Mouse (Mus musculus) spleen, postnatal 10 days (tissue): Measurements from ENCODE around the gene Stub1.

Experiments
- DNase-seq, 2 experiments: peaks; one replicate each; pipeline ENCODE4 v3.0.0; 2021 to 2022; ENCODE audit warnings: low spot score in 2 of 2

Gene Stub1

GRCm38 (mm10) chr17:25837076-25837410 lies 3.8 kb upstream of the Stub1 start, which contains the start of gene Rhbdl1:
TSS of gene Rhbdl1 (minus strand) at chr17:25837295.
- peak in 1 of 2 experiments; percentile 62 for DNase-seq

DNA sequence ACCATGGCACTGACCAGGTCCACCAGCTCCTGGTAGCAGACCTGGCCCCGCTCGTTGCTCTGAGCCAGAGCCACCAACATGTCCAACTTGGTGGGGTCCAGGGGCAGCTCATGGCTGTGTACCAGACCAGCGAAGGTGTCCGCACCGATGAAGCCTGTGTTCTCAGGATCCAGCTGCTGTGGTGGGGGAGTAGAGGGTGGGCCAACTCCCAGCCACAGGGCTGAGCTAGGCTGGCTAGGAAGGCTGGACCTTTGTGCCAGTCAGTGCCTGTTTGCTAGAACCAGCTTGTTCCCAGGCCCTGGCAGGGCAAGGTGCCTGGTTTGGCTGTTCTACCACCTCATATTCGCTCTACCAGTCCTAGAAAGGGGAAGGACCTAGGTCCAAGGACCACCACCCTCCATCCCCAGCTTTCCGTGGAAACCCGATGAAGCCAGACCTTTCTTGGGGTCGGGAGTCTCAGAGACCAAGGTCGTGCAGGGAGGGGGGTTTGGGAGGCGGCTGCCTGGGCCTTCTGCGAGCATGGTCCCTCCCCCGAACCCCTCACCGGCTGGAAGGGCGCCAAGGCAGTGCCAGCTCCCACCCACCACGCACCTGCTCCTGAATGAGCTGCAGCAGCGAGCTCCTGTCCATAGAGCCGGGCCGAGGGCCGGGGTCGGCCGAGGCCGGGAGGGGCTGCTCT lies 3.3 kb upstream of the Stub1 start:
- no peak for DNase-seq

DNA sequence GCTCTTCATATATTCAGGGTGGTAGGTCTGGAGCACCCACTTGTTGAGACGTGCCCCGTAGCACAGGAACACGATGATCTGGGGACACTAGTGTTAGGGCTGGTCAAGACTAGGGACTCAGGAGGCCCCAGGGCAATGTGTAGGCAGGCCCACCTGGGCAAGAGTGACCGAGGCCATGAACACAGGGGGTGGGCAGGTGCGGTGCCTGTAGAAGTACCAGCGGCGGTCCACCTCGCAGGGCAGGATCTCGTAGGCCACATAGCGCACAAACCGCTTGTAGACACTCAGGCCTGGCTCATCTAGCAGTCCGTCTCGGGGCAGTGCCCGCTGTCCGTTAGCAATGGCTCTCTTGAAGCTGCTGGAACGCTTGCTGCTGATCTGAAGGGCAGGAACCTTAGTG lies 2.6 kb upstream of the Stub1 start:
- DNase-seq = no peak

DNA sequence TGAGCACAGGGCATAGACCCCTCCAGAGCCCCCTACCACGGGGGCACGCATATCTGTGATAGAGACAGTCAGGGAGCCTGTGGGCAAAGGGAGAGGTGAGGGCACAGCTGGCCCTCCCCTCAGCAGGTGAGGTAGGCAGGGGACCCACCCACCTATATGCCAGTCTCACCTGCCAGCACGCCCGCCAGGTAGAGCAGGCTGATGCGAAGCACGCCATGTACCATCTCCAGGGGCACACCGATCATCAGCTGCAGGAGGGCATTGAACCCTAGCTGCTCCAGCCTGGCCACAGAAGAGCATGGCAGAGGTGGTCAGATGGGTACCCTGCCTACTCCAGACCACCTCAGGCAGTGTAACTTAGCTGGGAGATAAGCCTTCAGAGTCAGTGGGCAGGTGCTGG lies 2.1 kb upstream of the Stub1 start:
- DNase-seq = no peak

DNA sequence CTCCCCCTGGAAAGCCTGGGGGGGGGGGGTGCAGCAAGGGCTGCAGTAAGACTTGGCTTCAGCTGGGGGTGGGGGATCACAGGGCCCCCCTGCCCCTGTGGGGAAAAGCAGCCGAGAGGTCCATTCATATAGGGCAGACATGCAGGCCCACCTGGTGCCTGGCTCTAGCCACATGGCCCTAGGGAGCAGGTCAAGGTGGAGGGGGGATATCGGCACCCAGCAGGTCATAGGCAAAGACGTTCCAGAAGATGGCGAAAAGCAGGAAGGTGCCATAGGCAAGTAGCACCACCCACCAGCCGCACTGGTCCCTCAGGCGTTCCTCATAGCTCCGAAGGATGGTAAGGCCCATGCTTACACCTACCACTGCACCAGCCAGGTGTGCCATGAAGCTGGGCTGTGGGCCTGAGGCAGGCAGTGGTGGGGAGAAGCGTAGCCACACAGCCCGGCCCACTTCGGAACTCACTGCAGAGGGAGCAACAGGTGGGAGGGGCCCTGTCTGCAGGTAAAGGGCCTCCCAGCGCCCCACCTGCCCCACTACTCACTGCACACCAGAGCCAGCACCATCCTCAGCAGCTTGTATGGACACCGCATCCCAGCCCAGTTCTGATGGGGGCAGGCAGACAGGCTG lies 1.5 kb upstream of the Stub1 start:
- no peak for DNase-seq

DNA sequence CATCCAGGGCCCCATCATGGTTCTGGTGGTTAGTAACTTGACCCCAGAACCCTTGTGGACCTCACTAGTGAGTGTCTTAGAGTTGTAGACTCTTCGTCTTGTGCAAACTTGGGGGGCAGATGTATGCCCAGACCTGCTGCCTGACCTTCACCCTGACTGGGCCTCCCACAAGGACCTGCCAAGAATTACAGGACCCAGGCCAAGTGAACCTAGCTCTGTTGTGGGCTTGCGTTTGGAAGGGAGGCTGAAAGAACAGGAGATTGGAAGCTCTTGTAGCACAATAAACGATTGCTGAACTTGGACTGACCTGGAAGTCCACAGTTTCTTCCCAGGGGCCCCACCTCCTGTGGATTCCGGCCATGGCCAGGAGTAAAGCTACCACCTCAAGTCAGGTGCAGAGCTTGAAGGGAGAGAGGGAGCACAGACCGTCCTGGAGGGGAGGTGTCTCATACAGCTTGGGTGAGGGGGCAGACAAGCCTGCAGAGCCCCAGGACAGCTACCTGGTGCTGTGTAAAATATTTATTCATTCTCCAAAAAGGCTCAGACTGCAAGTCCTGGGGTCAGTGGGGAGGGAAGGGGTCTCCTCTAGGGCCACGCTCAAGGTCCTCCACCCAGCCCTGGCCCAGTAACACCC lies 874 bp upstream of the Stub1 start:
- no peak for DNase-seq

DNA sequence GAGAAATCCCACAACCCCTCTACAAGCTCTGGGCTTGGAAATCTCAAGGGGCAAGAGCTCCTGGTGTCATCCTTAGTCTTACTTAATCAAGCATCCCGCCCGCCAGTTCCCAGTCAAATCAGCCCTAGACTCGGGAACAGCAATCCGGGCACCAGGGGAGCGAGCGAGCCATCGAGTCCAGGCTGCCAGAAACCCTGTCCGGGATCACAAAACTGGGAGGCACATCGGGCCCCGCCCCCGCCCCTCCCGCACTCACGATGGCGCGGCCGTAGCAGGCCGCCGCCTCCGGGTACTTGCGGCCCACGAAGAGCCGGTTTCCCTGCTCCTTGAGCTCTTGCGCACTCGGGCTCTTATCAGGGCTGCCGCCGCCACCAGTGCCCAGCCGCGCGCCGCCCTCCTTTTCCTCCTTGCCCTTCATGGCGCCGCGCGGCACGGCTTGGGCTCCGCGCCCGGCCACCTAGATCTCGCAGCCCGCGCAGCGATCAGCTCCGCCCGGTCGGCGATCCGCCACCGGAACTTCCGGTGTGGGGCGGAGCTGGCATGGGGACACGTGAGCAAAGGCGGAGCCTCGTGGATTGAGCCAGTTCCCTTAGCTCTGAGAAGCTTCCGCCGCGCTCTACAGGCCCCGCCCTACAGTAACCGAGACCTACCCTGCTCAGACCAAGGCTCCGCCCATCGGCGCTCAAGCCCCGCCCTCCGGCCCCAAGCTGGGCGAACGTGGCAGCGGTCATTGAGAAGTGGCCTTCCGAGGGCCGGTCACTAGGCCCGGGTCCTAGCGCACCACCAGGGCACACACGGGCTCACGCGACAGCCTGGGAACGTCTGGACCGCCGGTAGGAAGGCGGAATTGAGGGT lies 541 bp downstream of the Stub1 start:
- DNase-seq = peak; percentile 99 to 100

DNA sequence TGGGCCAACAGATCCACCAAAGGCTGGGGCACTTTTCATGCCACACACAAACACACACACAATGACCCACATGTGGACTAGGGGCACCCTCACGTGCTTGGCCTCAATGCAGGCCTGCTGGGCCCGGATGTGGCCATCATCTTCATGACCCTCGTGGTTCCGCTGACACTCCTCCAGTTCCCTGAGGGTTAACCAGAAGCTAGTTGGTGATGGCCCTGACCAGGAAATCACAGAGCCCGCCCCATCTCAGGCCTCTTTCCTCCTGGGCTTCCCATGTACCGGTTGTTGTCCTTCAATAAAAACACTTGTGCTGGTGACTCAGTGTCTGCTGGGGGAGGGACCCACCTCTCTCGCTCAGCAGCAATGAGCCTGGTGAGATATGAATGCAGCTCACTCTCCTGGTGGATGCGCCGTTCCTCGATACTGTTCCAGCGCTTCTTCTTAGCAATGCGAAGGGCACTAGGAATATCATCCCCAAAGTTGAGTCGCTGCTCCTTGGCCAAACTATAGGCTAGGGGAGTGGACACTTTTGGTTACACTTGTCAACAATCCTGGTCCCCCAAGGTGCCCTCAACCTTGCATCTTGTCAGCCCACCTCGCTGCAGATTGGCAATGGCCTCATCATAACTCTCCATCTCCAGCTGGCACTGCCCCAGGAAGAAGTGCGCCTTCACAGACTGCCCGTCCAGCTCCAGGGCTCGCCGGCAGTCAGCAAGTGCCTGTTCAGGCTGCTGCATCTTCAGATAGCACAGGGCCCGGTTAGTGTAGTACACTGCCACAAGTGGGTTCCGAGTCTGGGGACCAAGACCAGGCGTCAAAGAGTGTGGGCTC lies 1.5 kb downstream of the Stub1 start:
- DNase-seq = peak in 1 of 2 experiments; percentile 56

GRCm38 (mm10) chr17:25830806-25831431 lies 2.3 kb downstream of the Stub1 start:
- no peak for DNase-seq

- DNase-seq = no peak
Observed at GRCm38 (mm10) chr17:25830200-25830753, 2.9 kb downstream of the Stub1 start.

DNA sequence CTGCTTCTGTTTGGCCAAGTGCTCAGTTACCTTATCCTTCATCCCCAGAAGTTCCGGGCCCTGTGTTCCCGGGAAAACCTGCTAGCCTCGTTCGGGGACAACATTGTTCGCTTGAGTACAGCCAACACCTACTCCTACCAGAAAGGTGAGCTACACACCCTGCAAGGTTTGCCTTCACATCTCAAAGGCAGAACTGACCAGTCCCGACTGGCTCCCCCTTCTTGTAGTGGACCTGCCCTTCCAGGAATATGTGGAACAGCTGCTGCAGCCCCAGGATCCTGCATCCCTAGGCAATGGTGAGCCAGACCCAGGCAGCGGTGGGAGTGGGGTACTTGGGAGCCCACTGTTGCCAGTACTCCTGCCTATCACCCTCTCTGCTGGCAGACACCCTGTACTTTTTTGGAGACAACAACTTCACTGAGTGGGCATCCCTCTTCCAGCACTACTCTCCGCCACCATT lies 3.6 kb downstream of the Stub1 start:
- no peak for DNase-seq

GRCm38 (mm10) chr17:25828712-25829557 lies 4.3 kb downstream of the Stub1 start, which contains the start of gene Jmjd8:
TSS of gene Jmjd8 (plus strand) at chr17:25828867.
- peak; percentile 61 to 78 for DNase-seq

- DNase-seq = no peak
Observed at GRCm38 (mm10) chr17:25828223-25828594, 5.0 kb downstream of the Stub1 start.

DNA sequence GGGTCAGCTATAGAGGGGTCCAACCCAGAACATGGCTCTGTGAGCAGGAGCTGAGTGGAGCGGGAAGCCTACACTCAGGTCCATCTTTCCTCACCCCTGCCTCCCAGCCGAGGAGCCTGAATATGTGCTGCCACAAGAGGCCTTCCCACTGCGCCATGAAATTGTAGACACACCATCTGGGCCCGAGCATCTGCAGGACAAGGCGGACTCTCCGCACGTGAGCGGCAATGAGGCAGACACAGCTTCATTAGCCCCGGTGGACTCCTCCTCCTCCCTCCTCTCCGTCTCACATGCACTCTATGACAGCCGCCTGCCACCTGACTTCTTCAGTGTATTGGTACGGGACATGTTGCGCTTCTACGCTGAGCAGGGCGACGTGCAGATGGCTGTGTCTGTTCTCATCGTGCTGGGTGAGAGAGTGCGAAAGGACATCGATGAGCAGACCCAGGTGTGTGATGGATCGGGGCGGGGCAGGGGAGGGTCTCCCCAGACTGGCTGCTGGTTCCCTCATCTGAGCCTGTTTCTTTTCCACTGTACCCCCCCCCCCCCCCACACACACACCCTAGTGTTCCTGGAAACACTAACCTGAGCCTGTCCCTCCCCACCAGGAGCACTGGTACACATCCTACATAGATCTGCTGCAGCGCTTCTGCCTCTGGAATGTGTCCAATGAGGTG lies 5.5 kb downstream of the Stub1 start:
- no peak for DNase-seq

DNA sequence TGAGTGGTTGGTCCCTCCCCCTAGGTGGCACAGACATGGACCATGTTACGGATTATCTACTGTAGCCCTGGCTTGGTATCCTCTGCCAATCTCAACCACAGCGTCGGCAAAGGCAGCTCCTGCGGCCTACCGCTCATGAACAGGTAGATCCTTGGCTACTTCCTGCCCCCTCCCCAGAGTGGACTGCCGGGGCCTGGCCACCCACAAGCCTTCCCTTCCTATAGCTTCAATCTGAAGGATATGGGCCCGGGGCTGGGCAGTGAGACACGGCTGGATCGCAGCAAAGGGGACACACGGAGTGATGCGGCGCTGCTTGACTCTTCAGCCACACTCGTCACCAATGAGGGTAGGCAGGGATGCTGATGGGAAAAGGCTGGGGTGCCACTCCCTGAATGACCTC lies 6.2 kb downstream of the Stub1 start:
- DNase-seq = no peak

DNA sequence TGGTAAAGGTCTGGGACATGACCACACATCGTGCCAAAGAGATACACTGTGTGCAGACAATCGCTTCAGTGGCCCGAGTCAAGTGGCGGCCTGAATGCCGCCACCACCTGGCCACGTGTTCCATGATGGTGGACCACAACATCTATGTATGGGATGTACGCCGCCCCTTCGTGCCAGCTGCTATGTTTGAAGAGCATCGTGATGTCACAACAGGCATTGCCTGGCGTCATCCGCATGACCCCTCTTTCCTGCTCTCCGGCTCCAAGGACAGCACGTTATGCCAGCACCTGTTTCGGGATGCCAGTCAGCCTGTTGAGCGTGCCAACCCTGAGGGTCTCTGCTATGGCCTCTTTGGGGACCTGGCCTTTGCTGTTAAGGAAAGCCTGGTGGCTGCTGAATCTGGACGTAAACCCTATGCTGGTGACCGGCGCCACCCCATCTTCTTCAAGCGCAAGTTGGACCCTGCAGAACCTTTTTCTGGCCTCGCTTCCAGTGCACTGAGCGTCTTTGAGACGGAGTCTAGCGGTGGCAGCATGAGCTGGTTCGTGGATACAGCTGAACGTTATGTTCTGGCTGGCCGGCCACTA lies 7.1 kb downstream of the Stub1 start:
- DNase-seq = no peak

DNA sequence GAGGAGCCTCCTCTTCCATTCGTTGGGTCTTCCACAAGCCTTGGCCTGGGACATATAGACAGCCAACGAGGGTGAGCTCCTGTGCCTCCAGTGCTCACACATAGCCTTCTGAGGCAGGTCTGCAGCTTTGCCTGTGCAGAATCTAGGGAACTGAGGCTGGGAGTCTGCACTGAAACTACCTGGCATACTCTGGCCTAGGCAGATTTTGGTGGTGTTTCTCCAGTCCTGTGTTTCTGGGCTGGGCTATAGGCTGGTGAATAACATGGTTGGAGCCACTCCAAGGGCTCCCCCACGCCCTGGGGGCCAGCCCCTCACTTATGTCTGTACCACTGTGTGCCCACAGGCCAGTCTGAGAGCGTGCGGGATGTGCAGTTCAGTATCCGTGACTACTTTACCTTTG lies 7.9 kb downstream of the Stub1 start:
- DNase-seq = no peak

- peak in 1 of 2 experiments; percentile 22 for DNase-seq
Observed at GRCm38 (mm10) chr17:25824362-25825142, 8.7 kb downstream of the Stub1 start.
